Mouse (Mus musculus) neutrophil, adult 83 days (primary cell): ENCODE measurements around the gene Tprg. TPM values are rescaled to one million over a fixed set of nuclear protein-coding genes. Genes with fewer than 3 reads are reported as not detected.

Source experiments
- total RNA-seq, 2 experiments: library from RNA; stranded (reverse); gene quantifications; one replicate each; pipeline ENCODE4 v1.2.4; 2023

Tprg gene
- not detected for total RNA-seq

GRCm38 (mm10) chr16:25286517-25286916, at the start of gene Tprg:
Tprg (plus strand) TSS chr16:25286817.

